Mouse (Mus musculus) heart, embryonic 11.5 days (tissue): Measurements from ENCODE around the gene Gnptab. TPM values are rescaled to one million over a fixed set of nuclear protein-coding genes. Genes with fewer than 3 reads are reported as not detected.
"Not testable (repeated sequence)": the region's sequence is repeated elsewhere in the genome, so short reads cannot be mapped to it uniquely, and the experiment has no call there.

Experiments
- ATAC-seq: fragments of 200-750 bp; cut with Nextera tagmentation; replicated peaks from 2 replicates; pipeline ENCODE4 v1.8.0; 2017; ENCODE audit warnings: moderate library complexity; ENCODE audit not compliant: insufficient number of reproducible peaks, low FRiP score, low TSS enrichment
- H3K27ac ChIP-seq: fragments of 300-500 bp; sonication (generic); 2 replicates; pipeline ENCODE4 v1.5.1; 2014; ENCODE audit warnings: mild to moderate bottlenecking, low read depth, low read length
- H3K27me3 ChIP-seq: fragments of 300-500 bp; sonication (generic); 2 replicates; pipeline ENCODE4 v1.6.1; 2014; ENCODE audit warnings: mild to moderate bottlenecking, low read length, mixed read lengths; ENCODE audit not compliant: control insufficient read depth, insufficient read depth
- H3K36me3 ChIP-seq: fragments of 300-500 bp; sonication (generic); 2 replicates; pipeline ENCODE4 v1.6.1; 2014; ENCODE audit warnings: mild to moderate bottlenecking, low read length, moderate library complexity, mixed read lengths; ENCODE audit not compliant: control insufficient read depth, insufficient read depth
- H3K4me1 ChIP-seq: fragments of 300-500 bp; sonication (generic); 2 replicates; pipeline ENCODE4 v1.6.1; 2014; ENCODE audit warnings: low read length; ENCODE audit not compliant: control insufficient read depth, insufficient read depth
- H3K4me2 ChIP-seq: fragments of 300-500 bp; sonication (generic); 2 replicates; pipeline ENCODE4 v1.6.1; 2014; ENCODE audit warnings: mild to moderate bottlenecking, moderate library complexity
- H3K4me3 ChIP-seq: fragments of 300-500 bp; sonication (generic); 2 replicates; pipeline ENCODE4 v1.5.1; 2014; ENCODE audit warnings: low read depth, low read length
- H3K9ac ChIP-seq: fragments of 300-500 bp; sonication (generic); 2 replicates; pipeline ENCODE4 v1.6.1; 2014; ENCODE audit warnings: mild to moderate bottlenecking, low read depth, low read length, moderate library complexity
- H3K9me3 ChIP-seq: fragments of 300-500 bp; sonication (generic); replicated peaks from 2 replicates; pipeline ENCODE4 v1.6.1; 2016; ENCODE audit warnings: low read length; ENCODE audit not compliant: control insufficient read depth
- WGBS: fragments of 180-500 bp; shearing (Covaris S2); extraction: QIAGEN DNeasy Blood & Tissue Kit; methylation state at CpG from one replicate; pipeline ENCODE4 v1.1.7; 2014; ENCODE audit not compliant: insufficient replicate concordance; 5-methylcytosine and 5-hydroxymethylcytosine counted together
- polyA plus RNA-seq: library from polyadenylated mRNA; unstranded; fragments of >200 nt; fragmentation: Nextera tagmentation; extraction: Ambion mirVana; gene quantifications from 2 replicates; pipeline ENCODE4 v1.2.1, GENCODE M21; 2014

The Gnptab gene
- polyA plus RNA-seq, 1 experiment from 2014 or later: 8.3 TPM

DNA sequence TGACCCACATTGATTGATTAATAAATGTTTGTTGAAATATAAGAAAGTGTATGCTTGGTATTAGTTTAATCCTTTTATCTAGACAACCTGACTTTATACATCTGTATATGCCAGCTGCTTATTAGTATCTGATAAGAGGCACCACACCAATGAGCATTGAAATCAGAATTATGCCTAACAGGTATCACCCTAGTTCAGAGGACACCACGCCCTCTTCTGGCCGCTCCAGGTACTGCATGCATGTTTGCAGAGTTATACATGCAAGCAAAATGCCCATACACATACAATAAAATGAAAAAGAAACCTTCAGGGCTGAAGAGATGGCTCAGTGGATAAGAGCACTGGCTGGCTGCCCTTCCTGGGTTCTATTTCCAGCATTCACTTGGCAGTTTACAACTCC, 7.1 kb upstream of the Gnptab start:
- H3K9me3 ChIP-seq: no peaks in the 10 kb centered on the region
- no peak overlapping the region for H3K9ac ChIP-seq
- no peak for ATAC-seq
- no peak overlapping the region for H3K27ac ChIP-seq
- no peaks in the 10 kb centered on the region for H3K36me3 ChIP-seq
- H3K4me1 ChIP-seq: no peaks in the 10 kb centered on the region
- peaks cover 3% of the 10 kb centered on the region; the same call in 1 of the 2 replicates for H3K27me3 ChIP-seq
- H3K4me2 ChIP-seq: no peak overlapping the region
- WGBS: 5% methylated on average over 2 of the region's 2 CpGs
- no peak overlapping the region for H3K4me3 ChIP-seq

DNA sequence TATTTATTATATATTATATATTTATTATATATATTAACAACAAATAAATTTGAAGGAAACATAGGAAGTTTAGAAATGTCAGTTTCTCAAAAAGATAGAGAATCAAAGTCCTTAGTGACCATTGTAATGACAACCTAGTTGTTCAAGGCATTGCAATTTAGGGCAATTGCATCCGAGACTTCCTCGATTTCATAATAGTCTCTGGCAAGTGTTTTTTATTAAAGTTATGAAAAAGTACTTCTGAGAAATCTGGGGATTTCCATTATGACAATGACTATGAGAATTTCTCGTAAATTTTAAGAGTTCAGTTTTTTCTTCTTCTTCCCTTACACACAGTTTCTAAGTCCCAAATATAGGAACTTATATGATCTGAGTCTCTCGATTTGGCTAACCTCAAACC, 6.5 kb upstream of the Gnptab start:
- Histone ChIP-seq H3K9ac (no peak overlapping the region), H3K9me3 (no peaks in the 10 kb centered on the region), H3K27ac (no peak overlapping the region), H3K36me3 (no peaks in the 10 kb centered on the region), H3K4me2 (no peak overlapping the region), H3K27me3 (peaks cover 3% of the 10 kb centered on the region; the same call in 1 of the 2 replicates), H3K4me3 (no peak overlapping the region), H3K4me1 (no peaks in the 10 kb centered on the region)
- no peak for ATAC-seq
- 83% methylated on average over 4 of the region's 4 CpGs for WGBS

DNA sequence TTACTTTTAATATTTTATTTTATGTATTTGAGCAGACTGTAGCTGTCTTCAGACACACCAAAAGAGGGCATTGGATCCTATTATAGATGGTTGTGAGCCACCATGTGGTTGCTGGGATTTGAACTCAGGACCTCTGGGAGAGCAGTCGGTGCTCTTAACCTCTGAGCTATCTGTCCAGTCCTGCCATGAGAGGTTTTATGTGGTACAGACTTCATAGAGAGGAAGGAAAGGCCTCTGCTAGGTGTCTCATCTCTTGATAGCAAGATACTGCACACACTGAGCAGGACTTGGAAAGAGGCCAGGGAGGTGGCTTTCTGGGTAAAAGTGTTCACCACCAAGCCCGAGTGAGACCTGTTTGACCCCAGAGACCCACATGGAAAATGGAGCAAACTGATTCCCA, 6.0 kb upstream of the Gnptab start:
- H3K4me1 ChIP-seq, H3K27me3 ChIP-seq, H3K27ac ChIP-seq, ATAC-seq, H3K4me2 ChIP-seq, H3K9me3 ChIP-seq, H3K4me3 ChIP-seq, H3K9ac ChIP-seq, H3K36me3 ChIP-seq: not testable (repeated sequence)
- 67% methylated on average over 2 of the region's 2 CpGs for WGBS

DNA sequence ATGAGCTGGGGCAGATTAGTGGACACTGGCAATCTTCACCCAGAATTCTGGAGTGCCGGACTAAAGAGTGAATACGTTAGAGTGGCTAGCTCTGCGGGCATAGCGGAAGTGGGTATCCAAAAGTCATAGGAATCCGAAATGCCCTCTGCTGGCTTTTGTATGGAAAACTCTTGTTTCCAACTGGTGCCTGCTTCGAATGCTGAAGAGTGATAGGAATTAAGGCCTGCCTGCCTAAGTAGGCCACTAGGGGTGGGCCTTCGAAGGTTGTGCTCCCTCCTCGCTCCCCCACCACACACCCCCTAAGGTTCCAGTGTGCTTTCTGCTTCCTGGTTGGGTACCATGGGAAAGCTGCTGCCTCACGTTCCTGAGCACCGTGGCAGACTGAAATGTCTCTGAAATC, 3.9 kb upstream of the Gnptab start:
- no peak overlapping the region for H3K4me3 ChIP-seq
- peak overlapping the region; percentile 44; the same call in 1 of the 2 replicates for H3K4me2 ChIP-seq
- H3K36me3 ChIP-seq: no peaks in the 10 kb centered on the region

DNA sequence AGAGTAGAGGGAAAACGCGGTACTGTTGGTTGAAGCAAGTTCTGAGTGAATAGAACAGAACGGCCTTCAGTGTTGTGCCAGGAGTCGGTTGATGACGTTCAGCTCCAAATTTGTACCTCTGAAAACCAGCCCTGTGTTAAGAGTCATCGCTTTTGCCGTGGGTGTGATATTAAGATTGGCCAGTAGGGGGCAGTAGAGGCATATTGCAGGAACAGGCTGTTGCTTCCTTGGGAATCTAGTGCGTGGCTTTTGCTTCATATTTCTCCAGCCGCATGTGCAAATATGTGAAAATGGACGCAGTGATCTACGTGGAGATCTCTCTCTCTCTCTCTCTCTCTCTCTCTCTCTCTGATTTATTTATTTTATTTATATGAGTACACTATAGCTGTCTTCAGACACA, 2.2 kb upstream of the Gnptab start:
- no peak overlapping the region for H3K4me2 ChIP-seq

More for the DNA sequence above, 3.9 kb upstream of the Gnptab start:
- 26% methylated on average over 10 of the region's 10 CpGs for WGBS
- ATAC-seq: no peak
- no peak overlapping the region for H3K27ac ChIP-seq
- H3K9ac ChIP-seq: no peak overlapping the region
- H3K9me3 ChIP-seq: no peaks in the 10 kb centered on the region
- H3K27me3 ChIP-seq: peaks cover 3% of the 10 kb centered on the region; the same call in 1 of the 2 replicates
- H3K4me1 ChIP-seq: no peaks in the 10 kb centered on the region

DNA sequence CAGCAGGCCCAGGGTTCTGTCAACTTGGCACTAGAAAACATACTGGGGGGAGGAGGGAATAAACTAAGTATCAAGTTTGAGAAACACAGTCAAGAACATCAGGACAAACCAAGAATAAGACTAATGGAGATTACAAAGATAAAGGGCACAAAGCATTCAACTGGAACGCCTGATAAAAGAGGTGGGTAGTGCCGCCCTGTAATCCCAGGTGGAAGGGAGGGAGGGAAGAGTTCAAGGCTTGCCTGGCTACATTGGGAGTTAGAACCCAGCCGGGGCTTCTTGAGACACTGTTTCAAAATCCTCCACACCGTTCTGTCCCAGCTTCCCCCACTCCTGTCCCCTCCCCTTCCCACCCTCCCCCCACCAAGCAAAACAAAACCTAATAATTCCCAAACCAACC, 1.3 kb upstream of the Gnptab start:
- H3K4me3 ChIP-seq: no peak overlapping the region
- H3K9ac ChIP-seq: no peak overlapping the region
- 84% methylated on average over 4 of the region's 4 CpGs for WGBS
- no peaks in the 10 kb centered on the region for H3K9me3 ChIP-seq
- no peak overlapping the region for H3K27ac ChIP-seq
- H3K4me2 ChIP-seq: no peak overlapping the region
- ATAC-seq: no peak
- peaks cover 3% of the 10 kb centered on the region; the same call in 1 of the 2 replicates for H3K27me3 ChIP-seq
- H3K4me1 ChIP-seq: peaks cover 5% of the 10 kb centered on the region
- no peaks in the 10 kb centered on the region for H3K36me3 ChIP-seq

More for the DNA sequence above, 2.2 kb upstream of the Gnptab start:
- no peaks in the 10 kb centered on the region for H3K36me3 ChIP-seq
- H3K4me1 ChIP-seq: peaks cover under 1% of the 10 kb centered on the region
- peaks cover 3% of the 10 kb centered on the region; the same call in 1 of the 2 replicates for H3K27me3 ChIP-seq
- no peak for ATAC-seq
- H3K9ac ChIP-seq: no peak overlapping the region
- H3K9me3 ChIP-seq: no peaks in the 10 kb centered on the region
- H3K4me3 ChIP-seq: no peak overlapping the region
- WGBS: 7% methylated on average over 11 of the region's 11 CpGs
- no peak overlapping the region for H3K27ac ChIP-seq

DNA sequence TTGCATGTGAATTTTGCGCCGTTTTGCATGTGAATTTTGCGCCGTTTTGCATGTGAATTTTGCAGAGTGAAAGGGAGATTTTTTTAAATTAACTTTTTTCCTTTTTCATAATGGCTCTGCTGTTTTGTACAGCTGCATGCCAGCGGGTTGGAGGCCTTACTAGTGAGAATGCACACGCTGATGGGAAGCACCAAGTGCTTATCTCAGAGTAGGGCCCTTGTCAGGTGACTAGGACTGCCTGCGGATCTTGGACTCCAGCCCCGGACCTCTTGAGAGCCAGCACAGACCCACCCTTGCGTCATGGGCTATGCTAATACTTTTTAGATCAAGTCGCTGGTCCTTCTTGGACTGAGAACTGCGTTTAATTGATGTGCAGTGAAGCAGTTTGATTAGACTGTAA, 1.1 kb downstream of the Gnptab start:
- 1% methylated on average over 11 of the region's 11 CpGs for WGBS
- peak overlapping the region; percentile 81; the same call in 1 of the 2 replicates for H3K9ac ChIP-seq
- H3K4me1 ChIP-seq: peaks cover 5% of the 10 kb centered on the region
- peak overlapping the region; percentile 80 for H3K4me3 ChIP-seq
- no peaks in the 10 kb centered on the region for H3K9me3 ChIP-seq
- H3K36me3 ChIP-seq: no peaks in the 10 kb centered on the region
- H3K27me3 ChIP-seq: peaks cover 3% of the 10 kb centered on the region; the same call in 1 of the 2 replicates
- no peak overlapping the region for H3K27ac ChIP-seq
- peak overlapping the region; percentile 99 for H3K4me2 ChIP-seq
- peak; percentile 77 for ATAC-seq

DNA sequence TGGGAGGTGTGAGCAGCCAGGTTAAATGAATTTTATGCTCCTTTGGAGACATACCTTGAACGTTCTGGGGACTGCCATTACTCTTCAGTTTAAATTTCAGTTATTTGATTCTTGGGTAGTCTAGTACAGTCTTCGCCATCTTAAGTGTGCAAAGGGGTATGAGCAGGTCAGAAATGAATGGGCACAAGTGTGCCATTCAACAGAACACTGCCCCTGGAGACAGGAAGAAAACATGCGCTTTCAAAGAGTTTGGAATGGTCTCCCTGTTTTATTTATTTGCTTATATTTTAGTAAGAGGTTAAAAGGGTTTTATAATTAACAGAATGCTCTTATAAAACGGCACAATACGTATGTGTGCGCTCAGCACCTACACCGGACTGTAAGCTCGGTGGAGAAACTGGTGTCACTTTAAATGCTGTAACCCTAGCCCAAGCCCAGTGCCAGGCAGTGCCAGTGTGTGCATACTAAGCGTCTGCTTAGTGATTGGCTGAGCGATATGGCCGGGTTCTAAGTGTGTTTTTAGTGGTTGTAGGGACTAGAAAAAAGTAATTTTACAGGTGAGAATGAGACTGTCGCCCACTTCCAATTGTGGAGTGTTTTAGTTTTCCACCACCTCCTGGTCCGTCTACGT, 1.6 kb downstream of the Gnptab start:
- peak overlapping the region; percentile 99 for H3K4me2 ChIP-seq
- no peak overlapping the region; the same call in 1 of the 2 replicates for H3K9ac ChIP-seq
- 59% methylated on average over 14 of the region's 14 CpGs for WGBS
- no peaks in the 10 kb centered on the region for H3K9me3 ChIP-seq
- H3K36me3 ChIP-seq: no peaks in the 10 kb centered on the region
- no peak for ATAC-seq
- H3K27me3 ChIP-seq: peaks cover 3% of the 10 kb centered on the region; the same call in 1 of the 2 replicates
- peaks cover 5% of the 10 kb centered on the region for H3K4me1 ChIP-seq
- H3K4me3 ChIP-seq: peak overlapping the region; percentile 80
- H3K27ac ChIP-seq: no peak overlapping the region

DNA sequence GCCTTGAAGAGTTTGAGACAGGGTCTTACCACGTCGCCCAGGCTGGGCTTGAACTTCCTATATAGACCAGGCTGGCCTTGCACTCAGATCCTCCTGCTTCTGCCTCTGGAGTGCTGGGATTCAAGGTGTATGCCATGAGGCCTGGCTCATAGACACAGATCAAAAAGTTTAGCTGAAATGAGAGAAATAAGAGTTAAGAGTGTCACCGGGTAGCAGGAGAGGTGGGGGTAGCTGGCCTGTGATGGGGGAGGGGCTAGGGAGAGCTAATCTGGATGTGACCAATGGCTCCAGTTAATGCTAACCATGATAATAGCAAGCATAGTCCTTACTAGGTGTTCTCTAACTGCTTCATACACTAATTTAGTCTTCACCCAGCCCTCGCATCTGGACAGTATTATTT, 2.4 kb downstream of the Gnptab start:
- no peaks in the 10 kb centered on the region for H3K9me3 ChIP-seq
- 79% methylated on average over 4 of the region's 4 CpGs for WGBS
- no peaks in the 10 kb centered on the region for H3K36me3 ChIP-seq
- H3K4me2 ChIP-seq: no peak overlapping the region
- H3K27ac ChIP-seq: no peak overlapping the region
- no peak overlapping the region for H3K9ac ChIP-seq
- no peak overlapping the region for H3K4me3 ChIP-seq
- peaks cover 13% of the 10 kb centered on the region for H3K4me1 ChIP-seq
- H3K27me3 ChIP-seq: no peaks in the 10 kb centered on the region
- no peak for ATAC-seq
